Mouse (Mus musculus) central nervous system, embryonic 18 days (tissue): Measurements from ENCODE around the gene Hnrnpc. TPM values are rescaled to one million over a fixed set of nuclear protein-coding genes. Genes with fewer than 3 reads are reported as not detected.

Experiments
- polyA plus RNA-seq: library from polyadenylated mRNA; depleted of rRNA; stranded (reverse); fragments of >200 nt; gene quantifications from 2 replicates; pipeline ENCODE4 v1.2.3, GENCODE M21; 2012; rRNA removed

The Hnrnpc gene
- 382 and 402 TPM in 2 replicates for polyA plus RNA-seq

DNA sequence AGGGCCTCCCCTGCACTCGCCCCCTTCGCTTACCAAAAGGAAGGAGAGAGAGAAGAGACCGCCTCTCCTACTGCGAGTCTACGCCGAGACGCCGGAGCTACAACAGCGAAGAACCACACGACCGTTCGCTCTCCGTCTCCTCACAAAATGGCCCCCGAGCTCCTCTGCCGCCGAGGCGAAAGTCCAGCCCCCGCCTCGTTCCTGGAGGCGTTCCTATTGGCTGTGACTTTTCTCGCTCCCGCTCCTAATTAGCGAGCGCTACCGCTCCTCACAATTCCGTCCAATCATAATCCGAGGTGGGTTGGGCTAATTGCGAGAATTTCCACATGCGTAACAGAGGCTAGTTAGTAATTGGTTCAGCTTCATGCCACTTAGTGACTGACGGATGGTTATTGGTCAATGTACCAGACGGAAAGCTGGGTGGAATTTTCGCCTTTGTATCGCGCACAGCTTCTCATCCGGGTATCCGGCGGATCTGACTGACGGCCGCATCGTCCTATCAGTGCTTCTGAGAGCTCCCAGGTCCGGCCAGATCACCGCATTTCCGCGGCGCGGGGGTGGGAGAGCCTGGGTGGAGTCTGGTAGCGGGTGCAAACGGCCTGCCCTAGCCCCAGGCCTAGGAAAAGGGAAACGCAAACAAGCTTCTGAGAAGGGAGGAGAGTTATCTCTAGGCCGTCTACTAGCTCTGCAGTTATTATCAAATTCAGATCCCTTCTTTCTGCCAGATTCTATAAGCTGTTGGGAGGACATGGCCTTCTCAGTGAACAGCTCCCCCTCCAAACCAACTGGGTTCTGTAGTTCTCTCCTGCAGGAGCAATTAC, at the start of gene Hnrnpc:
Hnrnpc (minus strand) TSS at position 173 of the 821 bp plus-strand sequence.

DNA sequence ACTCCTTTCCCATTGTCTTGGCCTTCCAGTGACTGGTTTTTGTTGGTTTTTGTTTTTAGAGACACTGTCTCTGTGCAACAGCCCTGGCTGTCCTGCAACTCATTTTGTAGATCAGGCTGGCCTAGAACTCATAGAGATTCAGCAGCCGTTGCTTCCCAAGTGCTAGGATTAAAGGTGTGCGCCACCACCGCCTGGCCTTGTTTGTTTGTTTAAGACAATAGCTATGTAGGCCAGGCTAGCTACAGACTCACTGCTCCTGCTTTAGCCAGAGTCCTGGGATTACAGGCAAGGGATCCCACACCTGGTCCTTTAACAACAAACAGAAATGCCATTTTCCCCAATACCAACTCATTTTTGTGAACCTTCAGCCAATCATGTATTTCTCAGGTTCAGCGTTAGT, 6.5 kb upstream of the Hnrnpc start, which contains the start of gene Rpgrip1:
Rpgrip1 (plus strand) TSS at position 359 of the 400 bp plus-strand sequence.

DNA sequence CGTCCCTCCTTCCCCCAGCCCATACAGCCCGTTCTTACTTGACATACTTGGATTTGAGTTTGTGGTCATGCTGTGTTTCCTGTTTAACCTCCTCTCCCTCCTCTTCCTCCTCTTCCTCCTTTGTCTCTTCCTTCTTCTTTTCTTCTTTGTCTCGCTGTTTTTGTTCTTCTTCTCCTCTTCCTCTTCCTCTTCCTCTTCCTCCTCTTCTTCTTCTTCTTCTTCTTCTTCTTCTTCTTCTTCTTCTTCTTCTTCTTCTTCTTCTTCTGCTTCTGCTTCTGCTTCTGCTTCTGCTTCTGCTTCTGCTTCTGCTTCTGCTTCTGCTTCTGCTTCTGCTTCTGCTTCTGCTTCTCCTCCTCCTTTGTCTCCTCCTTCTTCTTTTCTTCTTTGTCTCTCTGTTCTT, 61.5 kb downstream of the Hnrnpc start, which contains the start of gene Olfr221:
Olfr221 (minus strand) TSS at position 101 of the 400 bp plus-strand sequence.

Other genes starting within 250 kb of the Hnrnpc start
- gene Mettl17, start 219.2 kb downstream of the Hnrnpc start, polyA plus RNA-seq = 65.0 and 71.3 TPM in 2 replicates
- gene Slc39a2, start 211.1 kb downstream of the Hnrnpc start, polyA plus RNA-seq = 16.6 and 16.8 TPM in 2 replicates
- 153 and 175 TPM in 2 replicates for gene Ndrg2, start 189.9 kb downstream of the Hnrnpc start, polyA plus RNA-seq
- not detected in 2 replicates for gene Tppp2, start 185.6 kb downstream of the Hnrnpc start, polyA plus RNA-seq
- gene Rnase13, start 181.3 kb downstream of the Hnrnpc start, polyA plus RNA-seq = not detected in 2 replicates
- 68.2 and 77.7 TPM in 2 replicates for gene Arhgef40, start 119.3 kb downstream of the Hnrnpc start, polyA plus RNA-seq
- 0.76 and 0.80 TPM in 2 replicates for gene Tmem253, start 88.4 kb downstream of the Hnrnpc start, polyA plus RNA-seq
- gene Zfp219, start 83.3 kb downstream of the Hnrnpc start, polyA plus RNA-seq = 91.4 and 96.6 TPM in 2 replicates
- gene Olfr221, start 61.6 kb downstream of the Hnrnpc start, polyA plus RNA-seq = 0.05 TPM in 1 of 2 replicates, not detected in the other
- 3.9 and 4.0 TPM in 2 replicates for gene Rpgrip1, start 6.7 kb upstream of the Hnrnpc start, polyA plus RNA-seq
- 29.1 and 29.4 TPM in 2 replicates for gene Supt16, start 93.4 kb upstream of the Hnrnpc start, polyA plus RNA-seq
- gene Chd8, start 153.8 kb upstream of the Hnrnpc start, polyA plus RNA-seq = 53.7 and 56.0 TPM in 2 replicates
- gene Tox4, start 175.1 kb upstream of the Hnrnpc start, polyA plus RNA-seq = 42.1 and 45.0 TPM in 2 replicates
- 50.3 and 51.5 TPM in 2 replicates for gene Rab2b, start 175.5 kb upstream of the Hnrnpc start, polyA plus RNA-seq
- 41.3 and 41.4 TPM in 2 replicates for gene Mettl3, start 201.1 kb upstream of the Hnrnpc start, polyA plus RNA-seq
- gene Sall2, start 224.7 kb upstream of the Hnrnpc start, polyA plus RNA-seq = 39.7 and 42.2 TPM in 2 replicates